Mouse (Mus musculus): ENCODE results near the gene Xxylt1. TPM values are rescaled to one million over a fixed set of nuclear protein-coding genes. Genes with fewer than 3 reads are reported as not detected.
A peak's percentile ranks its signal among the peaks of the same experiment; 100 is the strongest.

Gene Xxylt1
- total RNA-seq, 4 experiments from 2014 or later: 17.9 to 21.7 (median 20.6) TPM

DNA sequence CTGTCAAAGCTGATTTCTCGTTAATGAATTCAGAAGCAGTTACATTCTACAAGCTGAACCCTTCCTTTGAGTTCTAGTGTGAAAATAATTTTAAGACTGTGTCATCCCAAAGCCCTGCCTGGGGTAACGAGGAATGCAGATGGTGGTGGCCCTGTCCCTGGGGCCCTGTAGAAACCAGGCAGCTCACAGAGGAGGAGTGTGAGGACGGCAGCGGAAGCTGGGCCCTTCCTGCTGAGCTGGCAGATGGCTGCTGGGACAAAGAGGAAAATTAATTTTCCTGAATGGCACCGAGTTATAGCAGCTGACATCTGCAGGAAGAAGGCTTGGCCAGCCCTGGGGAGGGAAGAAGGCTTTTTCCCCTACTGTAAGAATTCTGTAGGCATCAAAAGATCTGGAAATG lies 88.7 kb downstream of the Xxylt1 start:
- no peak for DNase-seq (ENCODE audit: low spot score in 2 of 2)

DNA sequence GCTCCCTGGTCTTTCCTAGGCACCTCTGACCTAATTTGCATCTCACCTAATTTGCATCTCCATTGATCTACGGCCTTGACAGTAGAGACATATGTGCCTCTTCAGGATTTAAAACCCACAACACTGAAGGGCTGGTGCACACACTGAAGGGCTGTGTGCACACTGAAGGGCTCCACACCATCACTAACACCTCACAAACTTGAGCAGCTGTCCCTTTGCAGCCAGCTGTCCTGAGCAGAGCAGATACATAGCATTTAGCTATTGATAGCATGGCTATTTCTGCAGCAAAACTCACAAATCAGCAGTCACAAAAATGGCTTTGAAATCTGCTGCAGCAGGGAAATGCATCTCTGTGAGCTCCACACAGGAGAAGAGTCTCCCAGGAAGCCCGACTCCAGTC lies 90.6 kb downstream of the Xxylt1 start:
- no peak for DNase-seq (ENCODE audit: low spot score in 2 of 2)

DNA sequence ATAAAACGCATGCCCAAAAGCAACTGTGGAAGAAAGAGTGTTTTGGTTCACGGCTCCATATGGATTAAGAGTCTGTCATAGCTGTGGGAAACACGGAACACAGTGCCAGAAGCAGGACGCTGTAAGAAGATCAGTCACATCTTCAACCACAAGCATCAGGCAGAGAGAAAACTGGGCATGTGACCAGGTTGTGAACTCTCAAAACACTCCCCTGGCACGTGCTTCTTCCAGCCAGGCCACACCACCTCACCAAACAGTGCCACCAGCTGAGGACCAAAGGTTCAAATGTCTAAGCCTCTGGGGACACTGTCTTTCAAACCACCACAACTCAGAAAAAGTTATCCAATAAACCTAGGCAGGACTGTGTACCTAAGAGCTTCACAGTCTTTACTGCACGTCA lies 93.0 kb downstream of the Xxylt1 start:
- no peak for DNase-seq (ENCODE audit: low spot score in 2 of 2)

DNA sequence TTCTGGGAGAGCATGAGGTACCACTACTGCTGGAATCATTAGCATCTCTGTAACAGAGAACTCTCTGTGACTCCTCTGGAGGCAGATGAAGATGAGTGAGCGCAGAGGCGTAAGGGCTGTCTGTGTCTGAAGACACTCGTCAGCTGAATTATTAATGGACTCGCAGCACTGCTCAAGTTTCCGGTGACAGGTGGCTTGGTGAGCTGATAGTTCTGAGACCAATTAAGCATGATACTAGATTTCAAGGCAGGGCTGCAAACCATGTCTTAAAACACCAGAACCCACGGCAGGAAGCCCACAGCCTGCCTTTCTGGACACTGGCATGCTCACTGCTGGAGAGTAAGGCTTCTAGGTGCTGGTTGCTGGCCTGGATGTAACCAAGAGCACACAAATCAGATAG lies 93.5 kb downstream of the Xxylt1 start:
- DNase-seq (ENCODE audit: low spot score in 2 of 2): no peak

- peak in 1 of 2 experiments; percentile 35 for DNase-seq (ENCODE audit: low spot score in 2 of 2)
Measured at GRCm38 (mm10) chr16:30984826-30985545, 96.2 kb downstream of the Xxylt1 start.

DNA sequence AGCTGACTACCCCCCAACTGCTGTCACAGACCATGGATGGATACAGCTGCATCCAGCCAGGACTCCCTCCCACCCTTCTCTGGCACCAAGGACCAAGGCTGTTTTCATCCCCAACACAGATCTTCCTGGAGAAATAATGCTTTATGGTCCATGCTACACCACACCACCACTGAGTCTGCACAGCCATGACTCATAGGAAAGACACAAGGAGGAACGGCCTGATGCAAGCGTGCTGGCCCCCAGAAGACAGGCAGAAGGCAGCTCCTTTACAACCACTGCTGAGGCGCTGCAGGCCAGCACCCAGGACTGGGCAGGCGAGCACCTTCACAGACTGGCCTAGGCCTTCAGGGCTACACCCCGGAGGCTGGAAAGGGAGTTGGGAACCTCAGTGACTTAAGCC lies 97.1 kb downstream of the Xxylt1 start:
- no peak for DNase-seq (ENCODE audit: low spot score in 2 of 2)

DNA sequence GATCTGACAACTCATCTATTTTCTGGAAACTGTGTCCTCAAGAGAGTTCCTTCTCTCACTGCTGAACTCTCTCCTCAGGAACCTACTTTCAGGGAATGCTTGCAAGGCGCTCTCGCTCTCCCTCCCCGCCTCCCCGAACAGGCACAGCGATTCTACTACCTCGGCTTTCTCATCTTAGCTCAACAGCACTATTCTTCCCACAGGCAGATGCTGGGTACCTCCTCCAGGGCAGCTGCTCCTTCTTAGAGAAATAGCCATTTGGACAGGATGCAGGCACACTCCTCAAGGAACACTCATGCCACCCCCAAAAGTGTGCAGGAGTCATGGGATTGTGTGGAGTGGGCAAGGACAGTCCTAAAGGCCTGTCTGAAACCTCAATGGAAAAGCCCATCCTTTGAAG lies 97.5 kb downstream of the Xxylt1 start:
- DNase-seq (ENCODE audit: low spot score in 2 of 2): peak in 1 of 2 experiments; percentile 36

- no peak for DNase-seq (ENCODE audit: low spot score in 2 of 2)
Measured at GRCm38 (mm10) chr16:30983281-30983680, 98.0 kb downstream of the Xxylt1 start.

DNA sequence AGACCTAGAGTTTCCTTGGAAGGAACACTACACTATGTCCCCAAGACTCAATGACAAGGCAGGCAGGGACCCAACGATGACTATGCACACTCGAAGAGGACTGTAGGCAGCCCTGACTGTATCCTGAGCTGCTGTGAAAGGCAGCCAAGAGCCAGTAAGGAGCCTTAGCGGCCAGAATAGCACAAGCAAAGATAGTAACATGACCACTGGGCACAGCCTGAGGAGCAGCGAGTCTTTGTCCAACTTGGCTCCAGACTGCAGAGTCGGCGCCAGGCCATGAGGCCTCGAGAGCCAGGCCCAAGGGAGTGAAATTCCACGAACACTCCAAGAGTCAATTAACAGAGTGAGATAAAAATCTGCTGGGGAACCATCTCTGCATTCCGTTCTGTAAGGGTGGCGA lies 99.9 kb downstream of the Xxylt1 start:
- peak in 1 of 2 experiments; percentile 39 for DNase-seq (ENCODE audit: low spot score in 2 of 2)

GRCm38 (mm10) chr16:30979905-30980304 lies 101.3 kb downstream of the Xxylt1 start:
- no peak for DNase-seq (ENCODE audit: low spot score in 2 of 2)

GRCm38 (mm10) chr16:30977728-30978127 lies 103.5 kb downstream of the Xxylt1 start:
- DNase-seq (ENCODE audit: low spot score in 2 of 2): no peak

DNA sequence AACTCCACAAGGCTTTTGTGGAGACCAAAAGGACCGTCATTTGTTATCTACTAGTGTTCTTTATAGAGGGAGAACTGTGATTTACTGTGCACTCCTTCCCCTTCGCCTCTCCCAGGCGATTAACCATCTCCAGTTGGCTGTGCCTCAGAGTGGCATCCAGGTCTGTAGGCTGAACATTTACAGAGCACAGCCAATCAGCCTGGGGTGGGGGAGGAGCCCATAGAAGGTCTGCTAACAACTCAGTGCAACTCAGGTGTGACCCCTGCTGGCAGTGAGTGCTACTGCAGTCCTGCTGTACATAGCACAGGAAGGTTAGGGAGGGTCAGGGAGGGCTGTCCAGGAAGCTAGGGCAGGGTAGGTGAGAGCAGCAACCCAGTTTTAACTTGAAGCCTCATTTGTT lies 104.0 kb downstream of the Xxylt1 start:
- peak; percentile 88 to 92 for DNase-seq (ENCODE audit: low spot score in 2 of 2)

- no peak for DNase-seq (ENCODE audit: low spot score in 2 of 2)
Measured at GRCm38 (mm10) chr16:30974549-30974948, 106.7 kb downstream of the Xxylt1 start.

- no peak for DNase-seq (ENCODE audit: low spot score in 2 of 2)
Measured at GRCm38 (mm10) chr16:30973416-30973815, 107.8 kb downstream of the Xxylt1 start.

DNA sequence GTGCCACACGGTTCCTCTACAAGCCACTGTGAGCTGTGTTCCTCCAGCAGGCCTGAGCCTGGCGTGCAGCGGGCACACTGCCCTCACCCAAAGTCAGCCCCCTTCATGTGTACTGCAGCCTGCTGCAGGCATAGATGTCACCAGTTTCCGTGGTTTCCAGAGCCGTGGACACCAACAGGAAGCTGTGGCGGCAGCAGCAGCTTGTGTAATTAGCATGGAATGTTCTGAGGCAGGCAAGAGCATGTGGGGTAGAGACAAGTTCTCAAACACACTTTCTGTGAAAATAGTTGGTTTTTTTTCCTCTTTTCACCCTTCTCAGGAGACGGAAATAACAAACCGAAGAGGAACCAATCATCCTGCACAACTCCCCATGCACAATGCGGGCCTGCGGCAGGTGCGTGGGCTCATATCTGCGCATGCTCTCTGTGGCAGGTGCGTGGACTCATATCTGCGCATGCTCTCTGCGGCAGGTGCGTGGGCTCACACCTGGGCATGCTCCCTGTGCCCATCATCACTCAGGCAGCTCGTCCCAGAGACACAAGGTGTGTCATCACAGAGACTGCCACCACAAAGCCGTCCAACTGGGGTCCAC lies 109.2 kb downstream of the Xxylt1 start:
- peak in 1 of 2 experiments; percentile 41 for DNase-seq (ENCODE audit: low spot score in 2 of 2)

- DNase-seq (ENCODE audit: low spot score in 2 of 2): peak in 1 of 2 experiments; percentile 48
Measured at GRCm38 (mm10) chr16:30969266-30970064, 111.8 kb downstream of the Xxylt1 start.

- DNase-seq (ENCODE audit: low spot score in 2 of 2): no peak
Measured at GRCm38 (mm10) chr16:30968402-30969151, 112.7 kb downstream of the Xxylt1 start.

DNA sequence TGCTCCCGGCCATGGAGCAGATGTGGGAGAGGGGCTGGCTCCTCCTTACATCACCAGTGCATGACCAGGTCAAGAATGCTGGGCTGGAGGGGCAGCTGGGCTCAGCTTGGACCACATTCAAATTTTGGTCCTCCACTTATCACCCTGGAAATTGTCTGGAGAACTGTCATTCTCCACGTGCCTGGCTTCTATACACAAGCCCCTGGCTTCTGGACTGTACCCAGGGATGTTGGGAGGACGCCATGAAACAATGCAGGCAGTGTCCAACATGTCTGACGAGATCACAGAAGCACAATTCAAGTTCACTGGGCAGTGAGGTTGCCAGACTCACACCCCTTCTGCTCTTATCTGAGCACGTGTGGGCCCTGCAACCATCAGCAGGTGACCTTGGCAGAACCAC lies 114.5 kb downstream of the Xxylt1 start:
- no peak for DNase-seq (ENCODE audit: low spot score in 2 of 2)

- no peak for DNase-seq (ENCODE audit: low spot score in 2 of 2)
Measured at GRCm38 (mm10) chr16:30964891-30965290, 116.3 kb downstream of the Xxylt1 start.

- no peak for DNase-seq (ENCODE audit: low spot score in 2 of 2)
Measured at GRCm38 (mm10) chr16:30964411-30964810, 116.8 kb downstream of the Xxylt1 start.

- DNase-seq (ENCODE audit: low spot score in 2 of 2): no peak
Measured at GRCm38 (mm10) chr16:30962515-30962914, 118.7 kb downstream of the Xxylt1 start.

DNA sequence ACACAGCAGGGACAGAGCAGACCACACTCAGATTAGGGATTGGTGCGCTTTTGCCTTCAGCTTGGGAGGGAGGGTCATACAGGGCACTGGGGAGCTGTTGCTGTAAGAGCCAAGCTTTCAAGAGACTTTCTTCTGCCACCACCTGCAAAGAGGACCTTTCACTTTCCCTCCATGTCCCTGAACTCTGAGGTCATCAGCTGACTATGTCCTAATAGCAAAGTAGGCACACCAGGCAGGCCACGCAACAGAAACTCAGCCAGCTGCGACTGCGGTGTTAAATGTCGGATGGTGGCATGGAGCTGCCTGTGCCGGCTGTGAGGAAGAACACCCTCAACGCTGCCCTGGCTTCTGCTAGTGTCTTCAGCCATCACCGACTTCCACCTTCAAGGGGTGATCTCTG lies 120.1 kb downstream of the Xxylt1 start:
- no peak for DNase-seq (ENCODE audit: low spot score in 2 of 2)
